Mouse (Mus musculus) liver, embryonic 14.5 days (tissue): ENCODE data around the gene Spred1.

ENCODE experiments used
- CTCF ChIP-seq: IDR thresholded peaks from 2 replicates; pipeline ENCODE4 v1.5.1; 2016; ENCODE audit warnings: antibody characterized with exemption, low read depth, control low read depth
- EP300 ChIP-seq: IDR thresholded peaks from 2 replicates; pipeline ENCODE4 v1.6.1; 2016; ENCODE audit warnings: antibody characterized with exemption, low read depth

DNA sequence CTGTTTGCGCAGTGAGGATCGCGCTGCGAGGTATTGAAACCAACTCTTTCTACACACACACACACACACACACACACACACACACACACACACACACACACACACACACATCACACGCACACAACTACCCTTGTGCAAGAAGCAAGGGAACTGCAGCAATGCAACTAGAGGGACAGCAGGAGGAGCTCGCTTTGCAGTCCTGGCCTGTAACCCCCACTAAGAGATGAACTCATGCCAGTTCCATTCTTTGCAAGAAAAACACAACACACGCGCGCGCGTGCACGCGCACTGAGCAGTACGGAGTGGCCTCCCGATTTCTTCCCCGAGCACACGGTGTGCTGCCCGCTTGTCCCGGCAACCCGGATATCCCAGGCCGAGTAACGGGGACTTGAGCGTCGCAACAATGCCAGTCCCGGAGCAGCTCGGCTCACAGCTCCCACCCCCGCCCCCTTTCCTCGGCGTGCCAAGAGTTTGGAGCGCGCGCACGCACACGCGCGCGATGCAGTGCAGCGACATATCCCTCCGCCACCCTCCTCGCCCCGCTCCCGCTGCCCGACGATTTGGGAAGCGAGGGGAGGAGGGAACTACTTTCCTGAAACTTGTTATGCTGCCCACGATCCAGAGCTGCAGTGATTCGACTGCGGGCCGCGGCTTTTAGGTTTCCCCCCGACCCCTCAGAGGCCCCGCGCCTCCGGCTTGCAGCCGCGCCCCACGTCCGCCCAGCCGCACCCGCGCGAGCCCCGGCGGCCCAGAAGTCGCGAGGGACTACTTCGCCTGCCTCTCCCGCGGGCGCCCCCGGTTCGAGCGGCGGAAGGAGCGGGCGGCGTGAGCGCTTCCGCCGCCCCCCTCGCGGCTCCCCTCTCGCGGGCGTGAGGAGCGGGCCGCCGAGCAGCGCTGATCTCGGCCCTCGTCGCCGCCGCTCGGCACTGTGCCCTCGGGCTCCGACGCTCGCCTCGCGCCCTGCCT lies 645 bp upstream of the Spred1 start:
- TF ChIP-seq EP300 = no peak
- TF ChIP-seq CTCF = peak; percentile 59
